Mouse (Mus musculus): ENCODE data around the gene Enox1. TPM values are rescaled to one million over a fixed set of nuclear protein-coding genes. Genes with fewer than 3 reads are reported as not detected.

Enox1 gene
- total and polyA plus RNA-seq, 2 experiments from 2014 or later: 23.1 to 49.6 TPM

DNA sequence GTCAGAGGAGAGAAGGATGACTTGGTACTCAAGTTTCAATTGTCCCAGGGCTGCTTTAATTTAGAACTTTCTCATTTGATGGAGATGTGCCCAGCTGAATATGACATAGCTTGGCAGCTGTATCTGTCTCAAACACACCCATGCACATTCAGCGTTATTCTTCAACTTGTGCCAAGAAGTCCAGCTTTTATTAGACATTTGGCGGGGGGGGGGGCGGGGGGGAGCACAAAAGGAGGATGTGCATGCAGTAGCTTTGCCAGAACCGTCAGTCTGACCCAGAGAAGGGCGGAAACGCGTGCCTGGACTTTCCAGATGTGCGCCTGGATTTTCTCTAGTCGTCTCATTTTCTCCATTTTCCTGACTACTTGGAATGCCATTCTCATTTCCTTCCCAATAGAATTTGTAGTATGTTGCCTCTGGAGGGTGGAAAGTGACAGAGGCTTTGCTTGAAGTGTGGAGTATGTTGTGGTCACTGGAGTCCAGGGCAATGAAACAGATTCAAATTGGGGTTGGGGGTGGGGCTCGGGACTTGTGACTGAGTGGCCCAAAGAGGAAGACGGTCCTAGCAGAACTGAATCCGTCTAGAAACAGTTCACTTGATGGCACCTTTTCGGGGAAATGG, 24.3 kb downstream of the Enox1 start:
- Histone ChIP-seq H3K4me3 (ENCODE audit: low read depth, low read length) (no peak overlapping the region), H3K4me1 (ENCODE audit: insufficient read depth, low read length) (no peaks in the 10 kb centered on the region), H3K27ac (ENCODE audit: low read depth, low read length) (no peak overlapping the region), H3K36me3 (ENCODE audit: insufficient read depth, low read length) (no peaks in the 10 kb centered on the region), H3K9me3 (ENCODE audit: low read length) (no peaks in the 10 kb centered on the region), H3K27me3 (ENCODE audit: insufficient read depth, low read length) (no peaks in the 10 kb centered on the region), H3K9ac (replicated peaks; ENCODE audit: low read length, poor library complexity, severe bottlenecking) (no peak overlapping the region), H3K4me2 (ENCODE audit: low read depth, low read length, poor library complexity, severe bottlenecking) (no peak overlapping the region)
- DNase-seq (ENCODE audit: low spot score) (no peak), ATAC-seq (ENCODE audit: low FRiP score) (no peak)
- 80% methylated on average over 13 of the region's 13 CpGs for WGBS
- TF ChIP-seq CTCF (IDR thresholded peaks at IDR 0.05): no peak

DNA sequence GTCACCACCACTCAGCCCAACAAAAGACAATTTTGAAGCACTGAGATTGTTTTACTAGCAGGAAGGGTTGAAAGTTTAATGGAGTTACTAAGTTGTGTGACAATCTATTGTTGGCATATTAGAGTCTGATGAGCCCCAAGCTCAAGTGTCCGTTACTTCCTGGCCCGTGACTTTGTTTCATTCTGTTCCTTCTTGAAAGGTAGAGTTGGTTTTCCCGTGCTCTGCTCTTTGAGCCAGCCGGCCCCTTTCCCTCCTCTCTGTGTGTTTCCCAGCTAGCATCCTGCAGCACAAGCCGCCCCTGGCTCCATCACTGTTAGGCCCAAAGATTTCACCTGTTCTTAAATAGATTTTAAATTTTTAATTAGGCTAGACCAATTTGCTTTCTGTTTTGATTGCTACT, 26.9 kb downstream of the Enox1 start:
- 80% methylated on average over 5 of the region's 5 CpGs for WGBS
- H3K27ac ChIP-seq (ENCODE audit: low read depth, low read length): no peak overlapping the region
- no peaks in the 10 kb centered on the region for H3K4me1 ChIP-seq (ENCODE audit: insufficient read depth, low read length)
- ATAC-seq (ENCODE audit: low FRiP score) (no peak), DNase-seq (ENCODE audit: low spot score) (no peak)
- H3K9me3 ChIP-seq (ENCODE audit: low read length): no peaks in the 10 kb centered on the region
- H3K4me2 ChIP-seq (ENCODE audit: low read depth, low read length, poor library complexity, severe bottlenecking): no peak overlapping the region
- H3K9ac ChIP-seq (replicated peaks; ENCODE audit: low read length, poor library complexity, severe bottlenecking): no peak overlapping the region
- H3K27me3 ChIP-seq (ENCODE audit: insufficient read depth, low read length): no peaks in the 10 kb centered on the region
- no peaks in the 10 kb centered on the region for H3K36me3 ChIP-seq (ENCODE audit: insufficient read depth, low read length)
- TF ChIP-seq CTCF (IDR thresholded peaks at IDR 0.05): no peak
- H3K4me3 ChIP-seq (ENCODE audit: low read depth, low read length): no peak overlapping the region

DNA sequence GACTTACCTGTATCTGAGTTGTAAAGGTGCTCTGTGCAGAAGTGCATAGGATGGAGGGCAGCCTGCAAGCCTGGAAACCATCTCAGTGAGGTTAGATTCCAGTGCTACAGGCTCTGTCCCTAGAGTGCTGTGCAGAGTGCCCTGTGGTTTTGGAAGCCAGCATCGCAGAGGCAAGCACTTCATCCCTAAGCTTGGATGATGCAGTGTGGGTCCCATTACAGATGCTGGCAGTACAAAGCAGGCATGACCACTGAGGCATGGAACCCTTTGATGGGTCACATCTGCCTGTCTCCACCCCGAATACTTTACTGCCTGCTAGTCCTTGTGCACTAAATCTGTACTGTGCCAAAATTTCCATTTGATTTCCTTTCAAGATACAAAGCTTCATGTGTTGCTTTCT, 33.6 kb downstream of the Enox1 start:
- no peak for DNase-seq (ENCODE audit: low spot score)
- Histone ChIP-seq H3K4me1 (ENCODE audit: insufficient read depth, low read length) (no peaks in the 10 kb centered on the region), H3K4me3 (ENCODE audit: low read depth, low read length) (no peak overlapping the region), H3K36me3 (ENCODE audit: insufficient read depth, low read length) (no peaks in the 10 kb centered on the region), H3K27ac (ENCODE audit: low read depth, low read length) (no peak overlapping the region), H3K9ac (replicated peaks; ENCODE audit: low read length, poor library complexity, severe bottlenecking) (no peak overlapping the region), H3K9me3 (ENCODE audit: low read length) (no peaks in the 10 kb centered on the region), H3K27me3 (ENCODE audit: insufficient read depth, low read length) (no peaks in the 10 kb centered on the region), H3K4me2 (ENCODE audit: low read depth, low read length, poor library complexity, severe bottlenecking) (no peak overlapping the region)
- TF ChIP-seq CTCF (IDR thresholded peaks at IDR 0.05): no peak
- ATAC-seq (ENCODE audit: low FRiP score): no peak
- WGBS: 51% methylated on average over 2 of the region's 2 CpGs

DNA sequence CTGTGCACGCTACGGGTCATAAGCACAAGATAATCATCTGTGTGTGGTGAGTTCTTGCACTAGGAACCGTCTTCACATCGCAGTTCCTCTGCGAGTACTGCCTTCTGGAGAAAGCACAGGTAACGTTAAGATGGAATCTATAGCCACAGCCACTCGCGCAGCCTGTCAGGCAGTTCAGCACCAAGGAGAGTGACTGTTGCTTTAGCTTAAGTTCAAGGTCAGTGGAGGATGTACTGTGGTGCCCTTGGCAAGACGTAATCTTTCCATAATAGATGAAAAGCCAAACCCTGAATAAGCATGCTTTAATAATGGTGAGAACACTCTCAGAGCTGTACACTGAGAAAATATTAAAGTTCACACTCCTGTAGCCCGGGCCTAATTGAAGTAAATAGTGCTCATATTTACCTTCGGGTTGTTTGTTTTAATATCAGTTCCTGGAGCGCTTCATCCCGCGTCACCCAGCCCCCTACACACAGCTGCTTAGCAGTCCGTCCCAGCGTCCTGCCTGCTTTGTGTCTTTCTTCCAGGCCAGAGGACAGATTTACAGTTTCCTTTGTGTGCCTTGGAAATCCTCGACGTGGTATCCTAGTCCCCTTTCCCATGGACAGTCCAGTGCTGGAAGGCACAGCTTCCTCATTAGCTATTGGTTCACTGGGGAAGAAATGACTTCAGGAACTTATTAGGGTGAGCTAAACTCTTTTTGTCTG, 38.9 kb downstream of the Enox1 start:
- no peaks in the 10 kb centered on the region for H3K27me3 ChIP-seq (ENCODE audit: insufficient read depth, low read length)
- H3K4me3 ChIP-seq (ENCODE audit: low read depth, low read length): no peak overlapping the region
- no peak overlapping the region for H3K9ac ChIP-seq (replicated peaks; ENCODE audit: low read length, poor library complexity, severe bottlenecking)
- 47% methylated on average over 18 of the region's 18 CpGs for WGBS
- no peaks in the 10 kb centered on the region for H3K9me3 ChIP-seq (ENCODE audit: low read length)
- DNase-seq (ENCODE audit: low spot score) (no peak), ATAC-seq (ENCODE audit: low FRiP score) (no peak)
- no peak overlapping the region for H3K27ac ChIP-seq (ENCODE audit: low read depth, low read length)
- no peaks in the 10 kb centered on the region for H3K36me3 ChIP-seq (ENCODE audit: insufficient read depth, low read length)
- no peaks in the 10 kb centered on the region for H3K4me1 ChIP-seq (ENCODE audit: insufficient read depth, low read length)
- TF ChIP-seq CTCF (IDR thresholded peaks at IDR 0.05): no peak
- no peak overlapping the region for H3K4me2 ChIP-seq (ENCODE audit: low read depth, low read length, poor library complexity, severe bottlenecking)

DNA sequence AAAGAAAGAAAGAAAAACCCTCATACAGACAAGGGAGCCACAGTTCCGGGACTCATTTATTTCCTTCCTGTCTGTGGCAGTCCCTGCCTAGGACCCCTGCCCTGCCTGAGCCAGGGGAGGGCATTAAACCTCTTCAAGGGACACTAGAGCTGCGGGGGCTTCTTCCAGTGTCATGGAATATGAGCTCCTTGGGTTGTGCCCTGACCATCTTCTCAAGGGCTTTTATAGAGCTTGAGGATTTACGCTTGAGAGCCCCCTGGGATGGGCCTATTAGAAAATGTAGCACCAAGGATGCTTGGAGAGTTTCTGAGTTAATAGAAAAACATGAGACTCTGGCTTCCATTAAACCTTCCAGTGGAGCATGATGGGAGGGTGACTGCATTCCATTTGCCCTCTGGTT, 39.7 kb downstream of the Enox1 start:
- no peaks in the 10 kb centered on the region for H3K9me3 ChIP-seq (ENCODE audit: low read length)
- no peak overlapping the region for H3K27ac ChIP-seq (ENCODE audit: low read depth, low read length)
- ATAC-seq (ENCODE audit: low FRiP score): no peak
- no peak overlapping the region for H3K4me2 ChIP-seq (ENCODE audit: low read depth, low read length, poor library complexity, severe bottlenecking)
- 66% methylated on average over 3 of the region's 3 CpGs for WGBS
- no peak overlapping the region for H3K4me3 ChIP-seq (ENCODE audit: low read depth, low read length)
- no peak for TF ChIP-seq CTCF (IDR thresholded peaks at IDR 0.05)
- H3K9ac ChIP-seq (replicated peaks; ENCODE audit: low read length, poor library complexity, severe bottlenecking): no peak overlapping the region
- no peaks in the 10 kb centered on the region for H3K4me1 ChIP-seq (ENCODE audit: insufficient read depth, low read length)
- no peaks in the 10 kb centered on the region for H3K27me3 ChIP-seq (ENCODE audit: insufficient read depth, low read length)
- H3K36me3 ChIP-seq (ENCODE audit: insufficient read depth, low read length): no peaks in the 10 kb centered on the region
- no peak for DNase-seq (ENCODE audit: low spot score)

DNA sequence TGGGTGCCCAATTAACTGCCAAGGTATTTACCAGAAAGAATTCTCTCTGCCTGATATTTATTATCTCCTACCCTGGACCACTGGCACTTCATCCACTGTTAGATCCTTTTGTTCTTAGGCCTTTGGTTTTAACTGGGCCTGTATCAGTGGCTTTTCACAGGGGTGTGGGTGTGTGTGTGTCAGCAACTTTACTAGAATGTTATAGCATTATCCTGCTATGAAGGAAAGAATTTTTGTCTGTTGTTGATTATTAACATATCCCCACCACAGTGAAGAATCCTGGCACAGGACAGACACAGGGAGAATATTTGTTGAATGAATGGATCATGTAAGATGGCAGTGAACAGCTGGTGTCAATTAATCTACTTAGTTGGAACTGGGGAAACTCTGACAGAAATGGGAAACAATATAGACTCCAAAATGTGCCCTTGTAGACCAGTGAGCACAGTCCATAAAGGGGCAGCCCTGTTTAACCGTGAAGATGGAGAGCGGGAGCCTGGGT, 40.9 kb downstream of the Enox1 start:
- WGBS: 80% methylated on average over 2 of the region's 2 CpGs
- TF ChIP-seq CTCF (IDR thresholded peaks at IDR 0.05): no peak
- Histone ChIP-seq H3K4me3 (ENCODE audit: low read depth, low read length) (no peak overlapping the region), H3K36me3 (ENCODE audit: insufficient read depth, low read length) (no peaks in the 10 kb centered on the region), H3K4me2 (ENCODE audit: low read depth, low read length, poor library complexity, severe bottlenecking) (no peak overlapping the region), H3K9me3 (ENCODE audit: low read length) (no peaks in the 10 kb centered on the region), H3K9ac (replicated peaks; ENCODE audit: low read length, poor library complexity, severe bottlenecking) (no peak overlapping the region), H3K27ac (ENCODE audit: low read depth, low read length) (no peak overlapping the region), H3K27me3 (ENCODE audit: insufficient read depth, low read length) (no peaks in the 10 kb centered on the region), H3K4me1 (ENCODE audit: insufficient read depth, low read length) (no peaks in the 10 kb centered on the region)
- ATAC-seq (ENCODE audit: low FRiP score) (no peak), DNase-seq (ENCODE audit: low spot score) (no peak)

Data from midbrain, postnatal 0 days (tissue).